Mouse (Mus musculus) neutrophil, adult 5-6 weeks (primary cell): ENCODE data around the gene Vmn1r18. TPM values are rescaled to one million over a fixed set of nuclear protein-coding genes. Genes with fewer than 3 reads are reported as not detected.
"Not testable (repeated sequence)": the region's sequence is repeated elsewhere in the genome, so short reads cannot be mapped to it uniquely, and the experiment has no call there.

Source experiments
- ATAC-seq: fragments of 151-379, 151-347 bp; 2 replicates; pipeline ENCODE4 v1.8.0; 2017; ENCODE audit warnings: mild to moderate bottlenecking, moderate TSS enrichment; ENCODE audit not compliant: insufficient number of reproducible peaks, poor library complexity, low FRiP score, severe bottlenecking; ENCODE audit errors: extremely low read depth
- total RNA-seq: library from RNA; stranded (forward); fragments of 200-1000 nt; gene quantifications from 2 replicates; pipeline ENCODE4 v1.2.3, GENCODE M21; 2017

Vmn1r18 gene
- under 0.01 and 0.12 TPM in 2 replicates for total RNA-seq

DNA sequence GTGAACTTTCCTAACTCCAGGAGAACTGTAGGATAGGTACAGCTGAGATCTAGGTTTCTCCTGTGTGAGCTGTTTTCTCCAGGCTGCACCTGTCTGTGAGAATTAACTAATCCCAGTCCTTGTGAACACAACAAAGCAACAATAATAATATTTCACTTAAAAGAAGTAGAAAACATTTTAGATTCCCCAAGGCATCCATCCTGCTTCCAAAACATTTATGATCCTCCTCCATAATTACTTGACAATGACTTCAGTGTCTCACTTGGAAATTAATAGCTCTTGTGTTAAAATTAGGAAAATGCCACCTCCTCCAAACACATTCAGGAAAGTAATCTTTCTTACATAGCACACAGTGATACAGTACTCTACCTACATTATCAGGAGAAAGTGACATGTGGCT, at the start of gene Vmn1r18:
Gene Vmn1r18, minus strand, starts transcription at position 101 of the 400 bp plus-strand sequence.
- ATAC-seq: no peak

DNA sequence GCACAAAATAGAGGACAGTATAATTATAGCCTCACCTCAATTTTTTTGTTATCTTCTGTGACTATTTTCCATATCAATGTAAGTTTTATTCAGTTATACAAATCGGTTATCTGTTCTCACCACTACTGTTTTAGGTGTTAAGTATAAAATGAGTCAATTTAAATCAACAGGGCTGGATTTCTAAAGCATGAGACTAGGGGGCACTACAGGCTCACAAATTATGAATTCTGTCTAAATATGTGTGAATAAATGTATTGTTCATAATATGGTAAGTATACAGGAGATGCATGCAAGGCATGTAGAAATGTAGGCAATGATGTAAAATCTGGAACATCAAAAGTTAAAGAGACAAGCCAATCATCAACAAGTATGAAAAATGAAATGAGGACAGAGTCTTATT, 35.6 kb upstream of the Vmn1r18 start:
- no peak for ATAC-seq

DNA sequence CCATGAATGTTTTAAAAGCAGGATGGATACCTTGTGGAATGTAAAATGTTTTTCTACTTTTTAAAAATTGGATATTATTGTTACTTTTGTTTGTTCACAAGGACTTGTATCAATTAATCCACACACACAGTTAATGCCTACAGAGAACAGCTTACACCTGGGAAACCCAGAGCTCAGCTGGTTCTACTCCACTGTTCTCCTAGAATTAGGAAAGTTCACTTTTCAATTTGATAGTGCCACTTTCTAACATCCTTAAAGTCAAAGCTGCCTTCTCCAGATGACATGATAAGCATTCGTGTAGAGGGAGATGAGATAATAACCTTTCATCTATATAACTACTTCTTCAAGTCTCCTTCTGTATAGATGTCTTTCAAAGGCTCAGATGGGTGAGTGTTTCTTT, 33.0 kb upstream of the Vmn1r18 start, which contains the start of gene Vmn1r20:
Gene Vmn1r20, plus strand, starts transcription at position 301 of the 400 bp plus-strand sequence.
- ATAC-seq: no peak

DNA sequence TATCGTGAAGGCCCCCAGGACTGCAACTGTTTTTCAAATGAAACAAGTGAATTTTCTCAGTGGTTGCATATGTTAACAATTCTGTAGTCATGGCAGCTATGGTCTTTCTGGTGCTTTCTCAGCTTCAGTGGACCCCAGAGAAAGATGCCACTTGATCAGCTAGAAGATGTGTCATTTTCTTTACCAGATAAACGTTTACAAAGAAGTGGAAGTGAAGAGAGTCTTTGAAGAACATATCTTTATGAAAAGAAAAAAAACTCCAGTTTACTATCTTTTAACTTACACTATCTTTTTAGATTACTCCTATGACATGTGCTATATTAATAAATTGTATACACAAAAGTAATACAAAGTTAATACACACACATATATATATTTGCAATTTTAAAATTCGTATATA, 7.9 kb upstream of the Vmn1r18 start, which contains the start of gene Vmn1r19:
Gene Vmn1r19, plus strand, starts transcription at position 301 of the 400 bp plus-strand sequence.
- ATAC-seq: not testable (repeated sequence)

DNA sequence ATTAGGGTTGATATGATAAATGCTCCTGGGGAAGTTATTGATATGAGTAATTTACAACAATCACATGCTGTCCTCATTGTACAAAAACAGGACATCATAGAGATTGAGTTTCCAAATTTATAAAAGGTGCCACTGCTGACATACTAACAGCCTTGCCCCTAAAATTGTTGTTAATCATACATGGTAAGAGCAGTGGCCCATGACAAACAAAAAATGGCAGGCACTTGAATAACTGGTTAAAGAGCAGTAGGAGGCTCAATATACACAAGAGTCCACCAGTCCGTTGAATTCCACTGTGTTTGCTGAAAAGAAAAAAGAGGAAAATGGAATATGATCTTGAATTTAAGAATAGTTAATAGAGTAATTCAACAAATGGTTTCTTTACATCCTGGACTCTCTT, 28.1 kb downstream of the Vmn1r18 start:
- no peak for ATAC-seq

DNA sequence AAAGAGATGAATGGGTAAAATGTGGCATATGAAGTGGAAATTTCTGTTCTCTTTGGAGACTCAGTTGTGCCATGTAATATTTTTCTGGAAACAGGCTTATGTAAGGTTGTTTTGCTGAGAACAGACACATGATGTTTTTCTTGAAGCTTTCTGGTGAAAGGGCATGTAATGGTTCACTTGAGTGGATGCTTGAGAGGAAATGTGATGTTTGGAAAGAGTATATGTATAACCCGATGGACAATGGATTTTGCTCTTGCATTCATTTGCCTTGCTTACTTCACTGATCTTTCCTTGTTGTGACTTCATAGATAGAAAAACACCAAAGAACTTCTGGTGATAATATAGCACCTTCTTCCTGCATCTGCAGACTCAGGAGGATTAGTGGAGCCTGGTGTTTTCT, 29.7 kb downstream of the Vmn1r18 start:
- ATAC-seq: not testable (repeated sequence)

DNA sequence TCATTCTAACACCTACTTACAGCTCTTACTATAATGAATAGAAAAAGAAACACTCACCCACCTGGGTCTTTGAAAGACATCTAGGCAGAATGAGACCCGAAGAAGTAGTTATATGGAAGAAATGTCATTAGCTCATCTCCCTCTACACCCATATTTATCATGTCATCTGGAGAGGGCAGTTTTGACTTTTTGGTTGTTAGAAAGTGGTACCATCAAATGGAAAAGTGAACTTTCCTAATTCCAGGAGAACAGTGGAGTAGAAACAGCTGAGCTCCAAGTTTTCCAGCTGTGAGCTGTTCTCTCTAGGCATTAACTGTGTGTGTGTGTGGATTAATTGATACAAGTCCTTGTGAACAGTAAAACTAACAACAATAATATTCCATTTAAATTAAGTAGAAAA, 32.0 kb downstream of the Vmn1r18 start, which contains the start of gene Vmn1r17:
Gene Vmn1r17, minus strand, starts transcription at position 101 of the 400 bp plus-strand sequence.
- no peak for ATAC-seq

DNA sequence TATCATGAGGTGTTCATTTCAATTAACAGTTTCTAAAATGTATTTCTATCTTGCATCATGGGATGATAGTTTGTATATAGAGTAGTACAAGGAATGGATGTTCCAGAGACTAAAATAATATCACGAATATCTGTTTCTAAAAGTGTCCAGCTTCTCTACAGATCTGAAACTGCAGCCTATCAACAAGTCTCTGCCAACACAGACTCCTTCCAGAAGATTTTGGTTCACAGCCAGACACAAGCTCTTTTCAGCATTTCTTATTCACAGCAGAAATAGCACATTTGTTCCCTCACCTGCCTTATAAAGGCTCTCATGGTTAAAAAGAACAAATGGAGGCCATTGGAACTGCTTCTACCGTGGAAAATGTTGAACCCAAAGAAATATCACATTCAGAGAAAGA, 38.7 kb downstream of the Vmn1r18 start:
- ATAC-seq: no peak

DNA sequence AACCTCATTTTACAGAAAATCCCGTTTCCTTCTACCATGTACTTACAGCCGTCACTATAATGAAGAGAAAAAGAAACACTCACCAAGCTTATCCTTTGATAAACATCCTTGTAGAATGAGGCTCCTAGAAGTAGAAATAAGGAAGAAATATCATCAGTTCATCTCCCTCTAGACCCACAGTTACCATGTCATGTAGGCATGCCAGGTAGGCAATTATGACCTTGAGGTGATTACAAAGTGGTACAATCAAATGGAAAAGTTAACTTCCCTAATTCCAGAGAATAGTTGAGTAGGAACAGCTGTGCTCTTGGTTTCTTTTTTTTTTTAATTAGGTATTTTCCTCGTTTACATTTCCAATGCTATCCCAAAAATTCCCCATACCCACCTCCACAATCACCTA, 66.2 kb downstream of the Vmn1r18 start, which contains the start of gene Vmn1r16:
Gene Vmn1r16, minus strand, starts transcription at position 101 of the 400 bp plus-strand sequence.
- ATAC-seq: no peak

Other genes starting within 250 kb of the Vmn1r18 start
- not detected in 2 replicates for gene Vmn1r12, start 238.9 kb downstream of the Vmn1r18 start, total RNA-seq
- gene Vmn1r13, start 192.5 kb downstream of the Vmn1r18 start, total RNA-seq: not detected in 2 replicates
- gene Vmn1r14, start 164.1 kb downstream of the Vmn1r18 start, total RNA-seq: not detected in 2 replicates
- not detected in 2 replicates for gene Vmn1r15, start 137.8 kb downstream of the Vmn1r18 start, total RNA-seq
- 0.12 TPM in 1 of 2 replicates, not detected in the other for gene Vmn1r16, start 66.3 kb downstream of the Vmn1r18 start, total RNA-seq
- gene Vmn1r17, start 32.1 kb downstream of the Vmn1r18 start, total RNA-seq: not detected in 2 replicates
- not detected in 2 replicates for gene Vmn1r19, start 8.0 kb upstream of the Vmn1r18 start, total RNA-seq
- not detected in 2 replicates for gene Vmn1r20, start 33.1 kb upstream of the Vmn1r18 start, total RNA-seq
- gene Ppm1k, start 139.7 kb upstream of the Vmn1r18 start, total RNA-seq: 44.7 and 94.0 TPM in 2 replicates
- gene Herc6, start 185.2 kb upstream of the Vmn1r18 start, total RNA-seq: 38.3 and 43.8 TPM in 2 replicates